1 mouse cellular context compared by ENCODE assay signal in genomic region chr12:85144276-85144675, GRCm38 (mm10).
TF ChIP-seq lines count a peak whose summit lies in the region.

No protein-coding gene starts in this region.

TF ChIP-seq in MEL, 35 proteins besides CTCF, POLR2A, EP300 and RAD21:
- TF ChIP-seq SMC3 (IDR thresholded peaks at IDR 0.05; ENCODE audit: low read depth, low read length), result peak; percentile 38
- TF ChIP-seq ZC3H11A (IDR thresholded peaks at IDR 0.05; ENCODE audit: low read depth, low read length), result 0 out of 2 replicates have a peak, but pooled peaks have one; percentile 6
